Mouse (Mus musculus) forebrain, embryonic 15.5 days (tissue): ENCODE measurements around the gene Vegfb. TPM values are rescaled to one million over a fixed set of nuclear protein-coding genes. Genes with fewer than 3 reads are reported as not detected.
A peak's percentile ranks its signal among the peaks of the same experiment; 100 is the strongest.

Source experiments
- ATAC-seq: fragments of 200-750 bp; cut with Nextera tagmentation; replicated peaks from 2 replicates; pipeline ENCODE4 v1.8.0; 2017; ENCODE audit warnings: mild to moderate bottlenecking, moderate TSS enrichment, moderate library complexity
- H3K27ac ChIP-seq: fragments of 300-500 bp; sonication (generic); replicated peaks from 2 replicates; pipeline ENCODE4 v1.5.1; 2015; ENCODE audit warnings: mild to moderate bottlenecking, inconsistent platforms
- H3K27me3 ChIP-seq: fragments of 300-500 bp; sonication (generic); 2 replicates; pipeline ENCODE4 v1.6.1; 2015; ENCODE audit warnings: inconsistent platforms
- H3K36me3 ChIP-seq: fragments of 300-500 bp; sonication (generic); 2 replicates; pipeline ENCODE4 v1.6.1; 2015; ENCODE audit warnings: mild to moderate bottlenecking, inconsistent platforms
- H3K4me1 ChIP-seq: fragments of 300-500 bp; sonication (generic); 2 replicates; pipeline ENCODE4 v1.6.1; 2015; ENCODE audit warnings: inconsistent platforms
- H3K4me2 ChIP-seq: fragments of 300-500 bp; sonication (generic); replicated peaks from 2 replicates; pipeline ENCODE4 v1.6.1; 2015; ENCODE audit warnings: mild to moderate bottlenecking, inconsistent platforms
- H3K4me3 ChIP-seq: fragments of 300-500 bp; sonication (generic); 2 replicates; pipeline ENCODE4 v1.5.1; 2015; ENCODE audit warnings: mild to moderate bottlenecking, inconsistent platforms
- H3K9ac ChIP-seq: fragments of 300-500 bp; sonication (generic); replicated peaks from 2 replicates; pipeline ENCODE4 v1.6.1; 2015; ENCODE audit warnings: mild to moderate bottlenecking, inconsistent platforms
- H3K9me3 ChIP-seq: fragments of 300-500 bp; sonication (generic); 2 replicates; pipeline ENCODE4 v1.6.1; 2016; ENCODE audit warnings: inconsistent platforms
- WGBS: fragments of 180-500 bp; shearing (Covaris S2); methylation state at CpG from one replicate; pipeline ENCODE4 v1.1.7; 2015; ENCODE audit warnings: mixed read lengths; 5-methylcytosine and 5-hydroxymethylcytosine counted together
- polyA plus RNA-seq: library from polyadenylated mRNA; unstranded; fragments of >200 nt; fragmentation: Nextera tagmentation; extraction: Ambion mirVana; gene quantifications from 2 replicates; pipeline ENCODE4 v1.2.1, GENCODE M21; 2015

The Vegfb gene
- polyA plus RNA-seq, 1 experiment from 2014 or later: 46.7 TPM

GRCm38 (mm10) chr19:6987904-6988285, 444 bp upstream of the Vegfb start:
- Histone ChIP-seq H3K27me3 (no peaks in the 10 kb centered on the region), H3K27ac (peak overlapping the region; percentile 66), H3K4me3 (peak overlapping the region; percentile 79), H3K4me2 (peak overlapping the region; percentile 75), H3K4me1 (peaks cover 29% of the 10 kb centered on the region), H3K36me3 (0 out of 2 replicates have a peak, but pooled peaks cover 9% of the 10 kb centered on the region), H3K9me3 (no peaks in the 10 kb centered on the region), H3K9ac (peak overlapping the region; percentile 74)
- no peak for ATAC-seq
- 5% methylated on average over 8 of the region's 8 CpGs for WGBS

GRCm38 (mm10) chr19:6985951-6986708, 1.3 kb downstream of the Vegfb start:
- Histone ChIP-seq H3K4me1 (peaks cover 24% of the 10 kb centered on the region), H3K4me3 (peak overlapping the region; percentile 79), H3K27me3 (no peaks in the 10 kb centered on the region), H3K4me2 (peak overlapping the region; percentile 75), H3K27ac (no peak overlapping the region), H3K9ac (peak overlapping the region; percentile 74; the same call in 1 of the 2 replicates), H3K9me3 (no peaks in the 10 kb centered on the region), H3K36me3 (peaks cover 16% of the 10 kb centered on the region)
- 74% methylated on average over 10 of the region's 10 CpGs for WGBS
- no peak for ATAC-seq

- Histone ChIP-seq H3K4me1 (peaks cover 30% of the 10 kb centered on the region), H3K27me3 (no peaks in the 10 kb centered on the region), H3K36me3 (peaks cover 16% of the 10 kb centered on the region), H3K27ac (no peak overlapping the region), H3K9ac (no peak overlapping the region), H3K9me3 (no peaks in the 10 kb centered on the region), H3K4me3 (no peak overlapping the region), H3K4me2 (no peak overlapping the region)
- WGBS: 91% methylated on average over 19 of the region's 19 CpGs
- ATAC-seq: no peak
Observed at GRCm38 (mm10) chr19:6985300-6985699, 2.2 kb downstream of the Vegfb start.

GRCm38 (mm10) chr19:6983621-6984020, 3.8 kb downstream of the Vegfb start:
- no peak overlapping the region for H3K4me3 ChIP-seq
- peaks cover 41% of the 10 kb centered on the region for H3K4me1 ChIP-seq
- no peak overlapping the region for H3K4me2 ChIP-seq
- no peaks in the 10 kb centered on the region for H3K9me3 ChIP-seq
- H3K9ac ChIP-seq: no peak overlapping the region
- peaks cover 16% of the 10 kb centered on the region for H3K36me3 ChIP-seq
- ATAC-seq: no peak
- WGBS: 12% methylated on average over 5 of the region's 5 CpGs
- H3K27me3 ChIP-seq: no peaks in the 10 kb centered on the region
- no peak overlapping the region for H3K27ac ChIP-seq

- Histone ChIP-seq H3K9me3 (no peaks in the 10 kb centered on the region), H3K27ac (no peak overlapping the region), H3K27me3 (no peaks in the 10 kb centered on the region), H3K36me3 (peaks cover 31% of the 10 kb centered on the region), H3K4me3 (0 out of 2 replicates have a peak overlapping the region, but pooled peaks have one; percentile 6), H3K9ac (no peak overlapping the region), H3K4me2 (no peak overlapping the region), H3K4me1 (peaks cover 46% of the 10 kb centered on the region)
- no peak for ATAC-seq
- WGBS: 88% methylated on average over 4 of the region's 4 CpGs
Observed at GRCm38 (mm10) chr19:6981465-6981864, 6.0 kb downstream of the Vegfb start.

- peak within 1 kb of the TSS; percentile 73 for H3K4me3 ChIP-seq
- peak within 1 kb of the TSS; percentile 69 for H3K9ac ChIP-seq
- peak; percentile 90 for ATAC-seq
Observed at GRCm38 (mm10) chr19:6980381-6981093, 6.9 kb downstream of the Vegfb start, which contains the start of gene Fkbp2. Gene Fkbp2 (minus strand): TSS chr19:6980501.

GRCm38 (mm10) chr19:6979486-6980380, 7.7 kb downstream of the Vegfb start:
- WGBS: under 1% methylated on average over 59 of the region's 59 CpGs
- Histone ChIP-seq H3K36me3 (peaks cover 28% of the 10 kb centered on the region), H3K9me3 (no peaks in the 10 kb centered on the region), H3K27me3 (no peaks in the 10 kb centered on the region), H3K4me3 (peak overlapping the region; percentile 73), H3K9ac (peak overlapping the region; percentile 69), H3K27ac (peak overlapping the region; percentile 96), H3K4me1 (peaks cover 49% of the 10 kb centered on the region), H3K4me2 (peak overlapping the region; percentile 82)
- ATAC-seq: peak; percentile 86

More at GRCm38 (mm10) chr19:6980381-6981093, 6.9 kb downstream of the Vegfb start, which contains the start of gene Fkbp2:
- Histone ChIP-seq H3K27ac (peak within 1 kb of the TSS; percentile 96), H3K36me3 (peaks cover 31% of the 10 kb centered on the region), H3K4me1 (peaks cover 49% of the 10 kb centered on the region), H3K9me3 (no peaks in the 10 kb centered on the region), H3K27me3 (no peaks in the 10 kb centered on the region), H3K4me2 (peak within 1 kb of the TSS; percentile 82)
- WGBS: 1% methylated on average over 38 of the region's 38 CpGs

- no peaks in the 10 kb centered on the region for H3K9me3 ChIP-seq
- H3K27me3 ChIP-seq: no peaks in the 10 kb centered on the region
- H3K36me3 ChIP-seq: peaks cover 26% of the 10 kb centered on the region
- H3K4me3 ChIP-seq: peak overlapping the region; percentile 73
- H3K4me2 ChIP-seq: peak overlapping the region; percentile 82
- no peak for ATAC-seq
- 9% methylated on average over 11 of the region's 11 CpGs for WGBS
- H3K9ac ChIP-seq: peak overlapping the region; percentile 69
- peak overlapping the region; percentile 96 for H3K27ac ChIP-seq
- peaks cover 50% of the 10 kb centered on the region for H3K4me1 ChIP-seq
Observed at GRCm38 (mm10) chr19:6979001-6979479, 8.4 kb downstream of the Vegfb start.

- peak overlapping the region; percentile 69; the same call in 1 of the 2 replicates for H3K9ac ChIP-seq
- no peaks in the 10 kb centered on the region for H3K27me3 ChIP-seq
- WGBS: 39% methylated on average over 3 of the region's 3 CpGs
- no peaks in the 10 kb centered on the region for H3K9me3 ChIP-seq
- peak overlapping the region; percentile 82 for H3K4me2 ChIP-seq
- peak overlapping the region; percentile 73 for H3K4me3 ChIP-seq
- peak overlapping the region; percentile 96 for H3K27ac ChIP-seq
- peaks cover 22% of the 10 kb centered on the region for H3K36me3 ChIP-seq
- peaks cover 54% of the 10 kb centered on the region for H3K4me1 ChIP-seq
- no peak for ATAC-seq
Observed at GRCm38 (mm10) chr19:6978639-6978974, 8.8 kb downstream of the Vegfb start.

- H3K27me3 ChIP-seq: no peaks in the 10 kb centered on the region
- H3K9ac ChIP-seq: peak overlapping the region; percentile 69; the same call in 1 of the 2 replicates
- H3K9me3 ChIP-seq: no peaks in the 10 kb centered on the region
- no peak for ATAC-seq
- H3K27ac ChIP-seq: peak overlapping the region; percentile 96
- H3K4me2 ChIP-seq: peak overlapping the region; percentile 82; the same call in 1 of the 2 replicates
- peaks cover 55% of the 10 kb centered on the region for H3K4me1 ChIP-seq
- H3K36me3 ChIP-seq: peaks cover 22% of the 10 kb centered on the region
- 70% methylated on average over 13 of the region's 13 CpGs for WGBS
- H3K4me3 ChIP-seq: peak overlapping the region; percentile 73
Observed at GRCm38 (mm10) chr19:6977759-6978638, 9.5 kb downstream of the Vegfb start.
